Mouse (Mus musculus) limb, embryonic 11.5 days (tissue): ENCODE measurements around the gene Lce1a1. TPM values are rescaled to one million over a fixed set of nuclear protein-coding genes. Genes with fewer than 3 reads are reported as not detected.

Experiments used
- ATAC-seq: fragments of 200-750 bp; cut with Nextera tagmentation; 2 replicates; pipeline ENCODE4 v1.8.0; 2017; ENCODE audit warnings: low read depth; ENCODE audit not compliant: insufficient number of reproducible peaks, low FRiP score, low TSS enrichment
- DNase-seq: peaks from one replicate; pipeline ENCODE4 v3.0.0-alpha.2; 2015; ENCODE audit warnings: low spot score
- H3K27ac ChIP-seq: fragments of 300-500 bp; sonication (generic); replicated peaks from 2 replicates; pipeline ENCODE4 v1.5.1; 2014; ENCODE audit warnings: low read depth, mild to moderate bottlenecking, low read length
- H3K27me3 ChIP-seq: fragments of 300-500 bp; sonication (generic); 2 replicates; pipeline ENCODE4 v1.6.1; 2014; ENCODE audit warnings: mild to moderate bottlenecking, low read length, mixed read lengths; ENCODE audit not compliant: control insufficient read depth, insufficient read depth
- H3K36me3 ChIP-seq: fragments of 300-500 bp; sonication (generic); 2 replicates; pipeline ENCODE4 v1.6.1; 2014; ENCODE audit warnings: mild to moderate bottlenecking, low read length, moderate library complexity, mixed read lengths; ENCODE audit not compliant: control insufficient read depth, insufficient read depth
- H3K4me1 ChIP-seq: fragments of 300-500 bp; sonication (generic); 2 replicates; pipeline ENCODE4 v1.6.1; 2014; ENCODE audit warnings: low read length, mixed read lengths; ENCODE audit not compliant: control insufficient read depth, insufficient read depth
- H3K4me2 ChIP-seq: fragments of 300-500 bp; sonication (generic); 2 replicates; pipeline ENCODE4 v1.6.1; 2014; ENCODE audit warnings: low read depth, mild to moderate bottlenecking, moderate library complexity; ENCODE audit not compliant: severe bottlenecking
- H3K4me3 ChIP-seq: fragments of 300-500 bp; sonication (generic); 2 replicates; pipeline ENCODE4 v1.5.1; 2014; ENCODE audit warnings: low read depth, low read length
- H3K9ac ChIP-seq: fragments of 300-500 bp; sonication (generic); 2 replicates; pipeline ENCODE4 v1.6.1; 2014; ENCODE audit warnings: mild to moderate bottlenecking, low read length
- H3K9me3 ChIP-seq: fragments of 300-500 bp; sonication (generic); 2 replicates; pipeline ENCODE4 v1.6.1; 2016; ENCODE audit warnings: low read length; ENCODE audit not compliant: control insufficient read depth
- WGBS: fragments of 180-500 bp; shearing (Covaris S2); extraction: QIAGEN DNeasy Blood & Tissue Kit; methylation state at CpG from one replicate; pipeline ENCODE4 v1.1.7; 2014; 5-methylcytosine and 5-hydroxymethylcytosine counted together
- polyA plus RNA-seq: library from polyadenylated mRNA; unstranded; fragments of >200 nt; fragmentation: Nextera tagmentation; extraction: Ambion mirVana; gene quantifications from 2 replicates; pipeline ENCODE4 v1.2.1, GENCODE M21; 2014

Lce1a1 gene
- polyA plus RNA-seq, 1 experiment from 2014 or later: not detected

DNA sequence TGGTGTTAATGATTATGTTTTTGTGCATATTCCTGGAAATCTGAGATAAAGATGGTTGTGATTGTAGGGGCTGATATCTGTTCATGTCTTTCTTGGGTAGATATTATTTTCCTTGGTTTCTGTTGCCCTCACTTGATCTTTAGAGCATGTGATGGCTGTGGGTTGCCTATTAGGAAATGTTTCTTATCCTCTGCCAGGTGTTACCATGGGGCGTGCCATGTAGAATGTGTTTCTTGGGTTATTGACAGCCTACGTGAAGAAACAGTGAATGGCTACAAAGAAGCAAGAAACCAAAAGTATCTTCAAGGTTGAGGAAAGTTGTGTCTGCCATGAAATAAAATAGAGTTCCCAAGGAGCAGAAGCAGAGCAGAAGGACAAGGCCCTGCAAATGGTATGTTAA, 49.7 kb downstream of the Lce1a1 start:
- 80% methylated on average over 2 of the region's 2 CpGs for WGBS
- DNase-seq: no peak
- H3K27me3 ChIP-seq: no peaks in the 10 kb centered on the region
- H3K9me3 ChIP-seq: no peaks in the 10 kb centered on the region
- H3K4me3 ChIP-seq: no peak overlapping the region
- H3K4me1 ChIP-seq: no peaks in the 10 kb centered on the region
- H3K4me2 ChIP-seq: no peak overlapping the region
- no peak overlapping the region for H3K27ac ChIP-seq
- no peak for ATAC-seq
- H3K36me3 ChIP-seq: no peaks in the 10 kb centered on the region
- no peak overlapping the region for H3K9ac ChIP-seq

Other genes with a start within 250 kb of the Lce1a1 start
- not detected in 2 replicates for gene Sprr2i, start 240.3 kb downstream of the Lce1a1 start, polyA plus RNA-seq
- gene Sprr2j-ps, start 230.2 kb downstream of the Lce1a1 start, polyA plus RNA-seq: not detected in 2 replicates
- 4.9 and 5.8 TPM in 2 replicates for gene Gm9774, start 218.9 kb downstream of the Lce1a1 start, polyA plus RNA-seq
- not detected in 2 replicates for gene Sprr2k, start 215.7 kb downstream of the Lce1a1 start, polyA plus RNA-seq
- not detected in 2 replicates for gene Sprr1b, start 209.5 kb downstream of the Lce1a1 start, polyA plus RNA-seq
- gene Sprr3, start 189.6 kb downstream of the Lce1a1 start, polyA plus RNA-seq: not detected in 2 replicates
- not detected in 2 replicates for gene Sprr1a, start 162.4 kb downstream of the Lce1a1 start, polyA plus RNA-seq
- gene Sprr4, start 147.8 kb downstream of the Lce1a1 start, polyA plus RNA-seq: not detected in 2 replicates
- gene 2310046K23Rik, start 113.8 kb downstream of the Lce1a1 start, polyA plus RNA-seq: not detected in 2 replicates
- not detected in 2 replicates for gene Ivl, start 74.6 kb downstream of the Lce1a1 start, polyA plus RNA-seq
- gene Smcp, start 59.3 kb downstream of the Lce1a1 start, polyA plus RNA-seq: not detected in 2 replicates
- not detected in 2 replicates for gene 2210017I01Rik, start 40.8 kb downstream of the Lce1a1 start, polyA plus RNA-seq
- not detected in 2 replicates for gene Lce6a, start 26.6 kb downstream of the Lce1a1 start, polyA plus RNA-seq
- gene Lce1b, start 8.6 kb upstream of the Lce1a1 start, polyA plus RNA-seq: not detected in 2 replicates
- not detected in 2 replicates for gene Lce1a2, start 22.0 kb upstream of the Lce1a1 start, polyA plus RNA-seq
- not detected in 2 replicates for gene Lce1c, start 30.9 kb upstream of the Lce1a1 start, polyA plus RNA-seq
- not detected in 2 replicates for gene Lce1d, start 38.9 kb upstream of the Lce1a1 start, polyA plus RNA-seq
- gene Lce1e, start 60.8 kb upstream of the Lce1a1 start, polyA plus RNA-seq: not detected in 2 replicates
- gene Lce1f, start 72.0 kb upstream of the Lce1a1 start, polyA plus RNA-seq: not detected in 2 replicates
- not detected in 2 replicates for gene Gm38119, start 90.8 kb upstream of the Lce1a1 start, polyA plus RNA-seq
- not detected in 2 replicates for gene Lce1g, start 104.0 kb upstream of the Lce1a1 start, polyA plus RNA-seq
- gene Lce1h, start 116.8 kb upstream of the Lce1a1 start, polyA plus RNA-seq: not detected in 2 replicates
- not detected in 2 replicates for gene Lce1i, start 130.6 kb upstream of the Lce1a1 start, polyA plus RNA-seq
- gene Lce1j, start 142.2 kb upstream of the Lce1a1 start, polyA plus RNA-seq: not detected in 2 replicates
- not detected in 2 replicates for gene Lce1k, start 159.6 kb upstream of the Lce1a1 start, polyA plus RNA-seq
- not detected in 2 replicates for gene Kprp, start 178.9 kb upstream of the Lce1a1 start, polyA plus RNA-seq
- not detected in 2 replicates for gene Lce1l, start 203.0 kb upstream of the Lce1a1 start, polyA plus RNA-seq
- not detected in 2 replicates for gene 2310050C09Rik, start 221.9 kb upstream of the Lce1a1 start, polyA plus RNA-seq